Mouse (Mus musculus) brain, embryonic 14.5 days (tissue): Measurements from ENCODE around the gene Gm10961.

Experiments used
- CTCF ChIP-seq: fragments of 200-500 bp; IDR thresholded peaks from 2 replicates; pipeline ENCODE4 v1.5.1; 2012; ENCODE audit warnings: inconsistent platforms, mild to moderate bottlenecking, moderate library complexity, borderline replicate concordance; ENCODE audit not compliant: insufficient read depth, insufficient read length; ENCODE audit errors: extremely low read depth
- POLR2A ChIP-seq: fragments of 200-500 bp; IDR thresholded peaks from 2 replicates; pipeline ENCODE4 v1.6.1; 2012; ENCODE audit warnings: mild to moderate bottlenecking, inconsistent platforms, borderline replicate concordance; ENCODE audit not compliant: poor library complexity, insufficient read depth, insufficient read length, severe bottlenecking; ENCODE audit errors: extremely low read depth

GRCm38 (mm10) chr3:107625536-107625935 lies 5.6 kb upstream of the Gm10961 start:
- TF ChIP-seq POLR2A (no peak), CTCF (no peak)
